Mouse (Mus musculus) E14TG2a.4 (cell line): ENCODE results near the gene Lrp11.

Experiments used
- CTCF ChIP-seq: conservative IDR thresholded peaks from 2 replicates; pipeline ENCODE4 v1.5.1; 2014; ENCODE audit warnings: low read length
- NANOG ChIP-seq: IDR thresholded peaks from 2 replicates; pipeline ENCODE4 v1.6.1; 2014; ENCODE audit warnings: borderline replicate concordance, low read length, mixed read lengths
- POU5F1 ChIP-seq: IDR thresholded peaks from 2 replicates; pipeline ENCODE4 v1.6.1; 2014; ENCODE audit warnings: low read length, borderline replicate concordance

DNA sequence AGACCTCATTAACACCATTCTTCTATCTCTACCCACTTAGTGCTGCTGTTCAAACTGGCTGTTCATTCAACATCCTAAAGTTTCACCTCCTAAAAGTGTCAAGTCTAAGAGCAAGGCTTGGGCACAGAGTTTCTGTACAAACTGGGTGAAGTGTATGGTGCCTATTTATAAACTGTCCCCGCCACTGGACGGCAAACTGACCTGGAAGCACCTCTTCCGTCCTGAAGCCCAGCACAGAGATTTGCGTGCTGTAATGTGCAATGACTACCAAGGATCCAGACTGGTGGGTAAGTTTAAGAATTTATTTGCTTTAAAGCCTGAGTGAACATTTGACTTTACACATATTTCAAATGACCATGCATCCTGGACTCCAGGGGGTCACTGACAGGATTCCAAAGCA is 39.5 kb downstream of the Lrp11 start:
- TF ChIP-seq CTCF, result no peak
- TF ChIP-seq POU5F1, result no peak
- TF ChIP-seq NANOG, result no peak
